ENCODE assay signal across 12 mouse cellular contexts in the genomic region with DNA sequence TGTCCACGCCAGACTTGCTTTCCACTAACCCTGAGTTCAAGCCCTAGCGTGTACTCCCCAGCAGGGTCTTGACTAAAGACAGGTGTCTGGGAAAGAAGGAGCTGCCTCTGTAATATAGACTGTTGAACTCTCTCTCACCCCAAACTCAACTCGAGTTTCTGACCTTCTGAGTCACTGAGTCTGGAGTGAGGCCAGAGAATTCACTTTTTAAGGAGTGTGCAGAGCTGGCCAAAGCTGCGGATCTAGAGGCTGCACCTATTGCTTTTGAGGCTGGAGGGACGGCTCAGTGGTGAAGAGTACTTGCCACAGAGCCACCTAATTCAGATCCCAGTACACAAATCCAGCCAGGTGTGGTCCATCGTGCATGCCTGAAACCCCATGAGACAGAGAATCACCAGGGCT. TPM values are rescaled to one million over a fixed set of nuclear protein-coding genes. Genes with fewer than 3 reads are reported as not detected.
DNase-seq lines count a peak whose midpoint lies in the region; ATAC-seq and TF ChIP-seq lines count a peak whose summit lies in the region.
"Had no signal": no experiment of that assay in that cellular context is flagged by ENCODE, and none has a peak within 500 bp of the region (broad histone marks: within the 10 kb centered on the region; RNA-seq: fewer than 3 reads in every experiment).

No protein-coding gene starts in this region.

- H3K9ac ChIP-seq in heart, embryonic 16.5 days (ENCODE audit: low read length) = peak overlapping the region; percentile 26; the same call in 1 of the 2 replicates
- no peak overlapping the region for H3K9ac ChIP-seq in embryonic facial prominence, embryonic 14.5 days (ENCODE audit: low read depth, low read length)
- H3K9ac ChIP-seq in lung, postnatal 0 days (replicated peaks; ENCODE audit: low read depth) = no peak overlapping the region

- DNase-seq in heart, adult 11 months = no peak
- peak; percentile 95 for DNase-seq in NIH3T3 (ENCODE audit: low read depth)
- DNase-seq in embryonic facial prominence, embryonic 14.5 days (ENCODE audit: low spot score) = peak; percentile 89
- peak; percentile 88 for DNase-seq in lung, postnatal 0 days (ENCODE audit: low spot score)
- no peak for DNase-seq in cerebellum, postnatal 36 days
- no peak for DNase-seq in cerebellum, postnatal 14 days
- DNase-seq: retina, postnatal 1 day had no signal

- no peaks in the 10 kb centered on the region for H3K36me3 ChIP-seq in heart, embryonic 16.5 days (ENCODE audit: control insufficient read depth, insufficient read depth)
- 0 out of 2 replicates have a peak, but pooled peaks cover 4% of the 10 kb centered on the region for H3K36me3 ChIP-seq in embryonic facial prominence, embryonic 14.5 days (ENCODE audit: control insufficient read depth, insufficient read depth, low read length)
- H3K36me3 ChIP-seq in lung, postnatal 0 days (ENCODE audit: insufficient read depth, low read length) = no peaks in the 10 kb centered on the region

- TF ChIP-seq CTCF in lung, postnatal 0 days (IDR thresholded peaks at IDR 0.05) = no peak

- H3K4me3 ChIP-seq in heart, embryonic 16.5 days (ENCODE audit: low read length) = no peak overlapping the region
- no peak overlapping the region for H3K4me3 ChIP-seq in embryonic facial prominence, embryonic 14.5 days (ENCODE audit: low read depth, low read length)
- no peak overlapping the region for H3K4me3 ChIP-seq in lung, postnatal 0 days (ENCODE audit: low read depth, low read length)
- H3K4me3 ChIP-seq: layer of hippocampus, adult 2 months; megakaryocyte, embryonic 14.5 days had no signal

- no peak for TF ChIP-seq EP300 in lung, postnatal 0 days (IDR thresholded peaks at IDR 0.05)

- H3K9me3 ChIP-seq in heart, embryonic 16.5 days (replicated peaks; ENCODE audit: control insufficient read depth, low read length) = no peaks in the 10 kb centered on the region
- no peaks in the 10 kb centered on the region for H3K9me3 ChIP-seq in embryonic facial prominence, embryonic 14.5 days (ENCODE audit: control insufficient read depth, low read length)
- no peaks in the 10 kb centered on the region for H3K9me3 ChIP-seq in lung, postnatal 0 days (ENCODE audit: low read length)
- H3K9me3 ChIP-seq: G1E; megakaryocyte, embryonic 14.5 days had no signal

- H3K4me1 ChIP-seq in heart, embryonic 16.5 days (ENCODE audit: control insufficient read depth, insufficient read depth, low read length) = peaks cover 12% of the 10 kb centered on the region
- H3K4me1 ChIP-seq in embryonic facial prominence, embryonic 14.5 days (ENCODE audit: control insufficient read depth, insufficient read depth, low read length) = peaks cover 25% of the 10 kb centered on the region
- H3K4me1 ChIP-seq in lung, postnatal 0 days (ENCODE audit: insufficient read depth, low read depth, low read length) = peaks cover 4% of the 10 kb centered on the region

- no peaks in the 10 kb centered on the region for H3K27me3 ChIP-seq in heart, embryonic 16.5 days (ENCODE audit: control insufficient read depth, insufficient read depth, low read length)
- H3K27me3 ChIP-seq in embryonic facial prominence, embryonic 14.5 days (replicated peaks; ENCODE audit: control insufficient read depth, insufficient read depth, low read length) = no peaks in the 10 kb centered on the region
- H3K27me3 ChIP-seq in lung, postnatal 0 days (replicated peaks; ENCODE audit: insufficient read depth, low read length) = no peaks in the 10 kb centered on the region

- no peak overlapping the region for H3K4me2 ChIP-seq in heart, embryonic 16.5 days (ENCODE audit: low read depth, low read length)
- H3K4me2 ChIP-seq in embryonic facial prominence, embryonic 14.5 days (ENCODE audit: low read depth, low read length) = no peak overlapping the region
- no peak overlapping the region for H3K4me2 ChIP-seq in lung, postnatal 0 days (replicated peaks; ENCODE audit: low read depth, low read length)

- WGBS in heart, embryonic 16.5 days = 31% methylated on average over 6 of the region's 6 CpGs
- WGBS in embryonic facial prominence, embryonic 14.5 days = 21% methylated on average over 6 of the region's 6 CpGs
- 24% methylated on average over 6 of the region's 6 CpGs for WGBS in lung, postnatal 0 days

- ATAC-seq in heart, embryonic 16.5 days (replicated peaks; ENCODE audit: extremely low read depth, insufficient read depth, low FRiP score) = peak; percentile 67
- ATAC-seq in embryonic facial prominence, embryonic 14.5 days (ENCODE audit: low read depth) = peak; percentile 88
- ATAC-seq in lung, postnatal 0 days = peak; percentile 93
- no peak for ATAC-seq in cerebellum, adult (ENCODE audit: insufficient number of reproducible peaks, low FRiP score, low TSS enrichment)

- peak overlapping the region; percentile 57 for H3K27ac ChIP-seq in heart, embryonic 16.5 days (ENCODE audit: low read length)
- peak overlapping the region; percentile 69 for H3K27ac ChIP-seq in embryonic facial prominence, embryonic 14.5 days (replicated peaks; ENCODE audit: low read depth, low read length)
- no peak overlapping the region for H3K27ac ChIP-seq in lung, postnatal 0 days (ENCODE audit: low read length)
- H3K27ac ChIP-seq: layer of hippocampus, adult 2 months had no signal

RNA-seq across cellular contexts. Expression of a gene that starts 17.3 kb away (rescaled TPM):
- polyA plus RNA-seq in heart, embryonic 16.5 days (2015; fragmentation: Nextera tagmentation; extraction: Ambion mirVana) = 0.24 and 0.42 TPM in 2 replicates
- 0.17 and 0.63 TPM in 2 replicates for polyA plus RNA-seq in embryonic facial prominence, embryonic 14.5 days (2014; fragmentation: Nextera tagmentation; extraction: Ambion mirVana)
- 0.08 and 0.16 TPM in 2 replicates for polyA plus RNA-seq in lung, postnatal 0 days (2015; fragmentation: Nextera tagmentation; extraction: Ambion mirVana)

RNA-seq across cellular contexts. Expression of a gene that starts 23.5 kb away (rescaled TPM):
- 11.9 and 15.0 TPM in 2 replicates for polyA plus RNA-seq in heart, embryonic 16.5 days (2015; fragmentation: Nextera tagmentation; extraction: Ambion mirVana)
- polyA plus RNA-seq in embryonic facial prominence, embryonic 14.5 days (2014; fragmentation: Nextera tagmentation; extraction: Ambion mirVana) = 15.0 and 20.1 TPM in 2 replicates
- polyA plus RNA-seq in lung, postnatal 0 days (2015; fragmentation: Nextera tagmentation; extraction: Ambion mirVana) = 109 and 123 TPM in 2 replicates

RNA-seq across cellular contexts. Expression of a gene that starts 31.6 kb away (rescaled TPM):
- polyA plus RNA-seq in heart, embryonic 16.5 days (2015; fragmentation: Nextera tagmentation; extraction: Ambion mirVana) = 19.8 and 21.8 TPM in 2 replicates
- 19.2 TPM in 2 replicates for polyA plus RNA-seq in embryonic facial prominence, embryonic 14.5 days (2014; fragmentation: Nextera tagmentation; extraction: Ambion mirVana)
- polyA plus RNA-seq in lung, postnatal 0 days (2015; fragmentation: Nextera tagmentation; extraction: Ambion mirVana) = 20.4 and 22.2 TPM in 2 replicates

RNA-seq across cellular contexts. Expression of a gene that starts 35.4 kb away (rescaled TPM):
- 30.2 and 33.2 TPM in 2 replicates for polyA plus RNA-seq in heart, embryonic 16.5 days (2015; fragmentation: Nextera tagmentation; extraction: Ambion mirVana)
- polyA plus RNA-seq in embryonic facial prominence, embryonic 14.5 days (2014; fragmentation: Nextera tagmentation; extraction: Ambion mirVana) = 48.6 and 49.8 TPM in 2 replicates
- polyA plus RNA-seq in lung, postnatal 0 days (2015; fragmentation: Nextera tagmentation; extraction: Ambion mirVana) = 31.9 and 33.9 TPM in 2 replicates

RNA-seq across cellular contexts. Expression of a gene that starts 36.9 kb away (rescaled TPM):
- polyA plus RNA-seq in heart, embryonic 16.5 days (2015; fragmentation: Nextera tagmentation; extraction: Ambion mirVana) = 38.3 and 43.7 TPM in 2 replicates
- 63.6 and 66.8 TPM in 2 replicates for polyA plus RNA-seq in embryonic facial prominence, embryonic 14.5 days (2014; fragmentation: Nextera tagmentation; extraction: Ambion mirVana)
- 71.0 and 76.9 TPM in 2 replicates for polyA plus RNA-seq in lung, postnatal 0 days (2015; fragmentation: Nextera tagmentation; extraction: Ambion mirVana)

Comparison
In these comparisons a context has a peak if more than half of its experiments do, and no peak if none do; other contexts are left out.
1. DNase-seq: peak in NIH3T3 (single experiment), embryonic facial prominence, embryonic 14.5 days (single experiment) and lung, postnatal 0 days (single experiment); none in heart, adult 11 months (single experiment), cerebellum, postnatal 36 days (0 of 2) and cerebellum, postnatal 14 days (0 of 2).